Mouse (Mus musculus): Measurements from ENCODE around the gene Soat2.
"Not testable (repeated sequence)": the region's sequence is repeated elsewhere in the genome, so short reads cannot be mapped to it uniquely, and the experiment has no call there.

GRCm38 (mm10) chr15:102155006-102155405, 4.7 kb downstream of the Soat2 start:
- not testable (repeated sequence) for TF ChIP-seq CEBPB (IDR thresholded peaks at IDR 0.05; ENCODE audit: insufficient read depth, poor library complexity, severe bottlenecking); TCF12 (IDR thresholded peaks at IDR 0.05; ENCODE audit: insufficient read depth, poor library complexity, severe bottlenecking); MAX (IDR thresholded peaks at IDR 0.05; ENCODE audit: low read depth); USF1 (IDR thresholded peaks at IDR 0.05; ENCODE audit: low read depth); E2F4 (IDR thresholded peaks at IDR 0.05; ENCODE audit: insufficient read depth); POLR2A (IDR thresholded peaks at IDR 0.05; ENCODE audit: insufficient read length, low read depth)
